Mouse (Mus musculus) thymus, adult 2 months (tissue): ENCODE results near the gene Hist1h1c. TPM values are rescaled to one million over a fixed set of nuclear protein-coding genes. Genes with fewer than 3 reads are reported as not detected.

Source experiments
- DNase-seq: peaks from one replicate; pipeline ENCODE4 v3.0.0; 2021
- H3K27ac ChIP-seq: fragments of 200-500 bp; 2 replicates; pipeline ENCODE4 v1.5.1; 2012; ENCODE audit warnings: low read length, control low read depth; ENCODE audit not compliant: control insufficient read depth, insufficient read depth
- H3K27me3 ChIP-seq: fragments of 200-500 bp; 2 replicates; pipeline ENCODE4 v1.6.1; 2012; ENCODE audit warnings: mild to moderate bottlenecking, low read length, moderate library complexity, mixed read lengths; ENCODE audit not compliant: control insufficient read depth, insufficient read depth
- H3K36me3 ChIP-seq: fragments of 200-500 bp; 2 replicates; pipeline ENCODE4 v1.6.1; 2012; ENCODE audit warnings: mild to moderate bottlenecking, low read length, moderate library complexity; ENCODE audit not compliant: control insufficient read depth, insufficient read depth
- H3K4me1 ChIP-seq: fragments of 200-500 bp; replicated peaks from 2 replicates; pipeline ENCODE4 v1.6.1; 2012; ENCODE audit warnings: low read length; ENCODE audit not compliant: control insufficient read depth, insufficient read depth
- H3K4me3 ChIP-seq: fragments of 200-500 bp; 2 replicates; pipeline ENCODE4 v1.5.1; 2012; ENCODE audit warnings: mild to moderate bottlenecking, low read length, control low read depth, moderate library complexity; ENCODE audit not compliant: control insufficient read depth, insufficient read depth
- CTCF ChIP-seq: fragments of 200-500 bp; IDR thresholded peaks from 2 replicates; pipeline ENCODE4 v1.5.1; 2012; ENCODE audit warnings: mild to moderate bottlenecking, control low read depth, low read length, moderate library complexity, borderline replicate concordance; ENCODE audit not compliant: control insufficient read depth, poor library complexity, insufficient read depth; ENCODE audit errors: extremely low read depth
- POLR2A ChIP-seq: fragments of 200-500 bp; IDR thresholded peaks from 2 replicates; pipeline ENCODE4 v1.6.1; 2012; ENCODE audit warnings: mild to moderate bottlenecking, low read length, control low read depth, moderate library complexity; ENCODE audit not compliant: control insufficient read depth, poor library complexity, insufficient read depth; ENCODE audit errors: extremely low read depth
- WGBS: fragments of 180-500 bp; shearing (Covaris S2); methylation state at CpG from one replicate; pipeline ENCODE4 v1.1.7; 2018; 5-methylcytosine and 5-hydroxymethylcytosine counted together
- polyA plus RNA-seq: library from polyadenylated mRNA; depleted of rRNA; stranded (reverse); fragments of >200 nt; gene quantifications from 2 replicates; pipeline ENCODE4 v1.2.3, GENCODE M21; 2012; rRNA removed

The Hist1h1c gene
- 40.9 and 48.1 TPM in 2 replicates for polyA plus RNA-seq

- peak within 1 kb of the TSS; percentile 99 for H3K27ac ChIP-seq
- no peaks in the 10 kb centered on the region for H3K36me3 ChIP-seq
- H3K27me3 ChIP-seq = no peaks in the 10 kb centered on the region
- TF ChIP-seq CTCF (peak; percentile 61; the same call in 1 of the 2 replicates), POLR2A (peak; percentile 99)
- peak within 1 kb of the TSS; percentile 85 for H3K4me3 ChIP-seq
- no peaks in the 10 kb centered on the region for H3K4me1 ChIP-seq
- under 1% methylated on average over 38 of the region's 38 CpGs for WGBS
- DNase-seq = peak; percentile 94
Measured at GRCm38 (mm10) chr13:23738677-23739068, at the start of gene Hist1h1c. TSS of gene Hist1h1c (plus strand) at chr13:23738808.

- Histone ChIP-seq H3K4me1 (no peaks in the 10 kb centered on the region), H3K36me3 (no peaks in the 10 kb centered on the region), H3K27ac (no peak overlapping the region), H3K27me3 (no peaks in the 10 kb centered on the region), H3K4me3 (no peak overlapping the region)
- no peak for DNase-seq
- 86% methylated on average over 2 of the region's 2 CpGs for WGBS
- TF ChIP-seq CTCF (no peak), POLR2A (no peak)
Measured at GRCm38 (mm10) chr13:23688956-23689355, 49.7 kb upstream of the Hist1h1c start.

GRCm38 (mm10) chr13:23689459-23689858, 49.1 kb upstream of the Hist1h1c start:
- Histone ChIP-seq H3K4me1 (no peaks in the 10 kb centered on the region), H3K4me3 (no peak overlapping the region), H3K27ac (no peak overlapping the region), H3K27me3 (no peaks in the 10 kb centered on the region), H3K36me3 (no peaks in the 10 kb centered on the region)
- 81% methylated on average over 2 of the region's 2 CpGs for WGBS
- no peak for TF ChIP-seq CTCF
- no peak for TF ChIP-seq POLR2A
- DNase-seq = no peak

DNA sequence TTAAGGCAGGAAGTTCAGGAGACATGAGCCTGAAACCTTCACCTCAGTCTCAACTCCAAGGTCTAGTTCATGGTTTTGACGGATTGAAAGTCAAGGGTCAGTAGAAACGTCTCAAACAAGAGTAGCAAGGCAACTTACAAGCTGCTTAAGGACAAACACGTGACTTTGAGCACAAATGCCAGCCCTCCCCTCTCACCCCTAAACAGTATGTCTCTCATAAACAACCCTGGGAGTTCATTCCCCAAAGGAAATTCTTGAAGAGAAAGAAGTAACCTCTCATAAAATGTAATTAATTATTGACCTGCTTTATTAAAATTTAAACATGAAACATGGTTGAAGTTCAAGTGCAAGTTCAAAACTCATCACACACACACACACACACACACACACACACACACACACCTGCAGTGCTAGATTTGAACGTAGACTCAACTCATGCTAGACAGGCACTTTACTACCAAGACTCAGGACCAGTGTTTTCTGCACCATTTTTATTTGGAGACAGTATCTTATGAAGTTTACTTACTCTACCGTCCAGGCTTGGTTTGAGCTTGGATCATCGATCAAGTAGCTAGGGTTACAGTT, 44.7 kb upstream of the Hist1h1c start:
- no peak overlapping the region for H3K4me3 ChIP-seq
- no peaks in the 10 kb centered on the region for H3K36me3 ChIP-seq
- peaks cover 7% of the 10 kb centered on the region for H3K4me1 ChIP-seq
- WGBS = 94% methylated on average over 6 of the region's 6 CpGs
- no peak for DNase-seq
- TF ChIP-seq POLR2A = no peak
- no peak for TF ChIP-seq CTCF
- no peaks in the 10 kb centered on the region for H3K27me3 ChIP-seq
- no peak overlapping the region for H3K27ac ChIP-seq

DNA sequence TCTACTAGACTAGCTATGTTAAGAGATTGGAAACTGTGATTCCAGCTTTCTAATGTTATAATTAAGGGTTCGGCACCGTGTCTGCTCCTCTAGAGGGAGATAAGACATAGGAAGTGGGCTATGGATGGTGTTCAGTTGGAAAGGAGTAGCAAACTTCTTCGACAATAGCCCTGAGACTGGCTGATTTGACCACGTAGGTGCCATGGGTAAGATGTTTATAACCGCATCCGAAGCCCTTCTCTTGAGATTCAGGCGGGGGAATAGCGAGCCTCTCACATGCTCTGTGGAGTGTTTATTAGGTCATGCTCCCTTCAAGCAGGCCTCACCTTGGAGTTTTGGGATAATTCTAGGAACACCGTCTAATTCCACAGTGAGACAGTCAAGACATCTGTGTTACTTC, 43.7 kb upstream of the Hist1h1c start:
- WGBS = 98% methylated on average over 9 of the region's 9 CpGs
- Histone ChIP-seq H3K4me3 (no peak overlapping the region), H3K27ac (no peak overlapping the region), H3K27me3 (no peaks in the 10 kb centered on the region), H3K4me1 (peaks cover 7% of the 10 kb centered on the region), H3K36me3 (no peaks in the 10 kb centered on the region)
- TF ChIP-seq POLR2A = no peak
- no peak for TF ChIP-seq CTCF
- DNase-seq = no peak

- DNase-seq = no peak
- H3K36me3 ChIP-seq = no peaks in the 10 kb centered on the region
- no peaks in the 10 kb centered on the region for H3K27me3 ChIP-seq
- H3K27ac ChIP-seq = no peak within 1 kb of the TSS
- no peak for TF ChIP-seq POLR2A
- TF ChIP-seq CTCF = no peak
- H3K4me3 ChIP-seq = no peak within 1 kb of the TSS
- H3K4me1 ChIP-seq = peaks cover 7% of the 10 kb centered on the region
- WGBS = 82% methylated on average over 13 of the region's 13 CpGs
Measured at GRCm38 (mm10) chr13:23695514-23695913, 43.1 kb upstream of the Hist1h1c start, which contains the start of gene Hist1h1t. TSS of gene Hist1h1t (plus strand) at chr13:23695814.
